In genomic region chr11:26236540-26236939, GRCm38 (mm10) we compare ENCODE assay signal across 30 mouse cellular contexts. TPM values are rescaled to one million over a fixed set of nuclear protein-coding genes. Genes with fewer than 3 reads are reported as not detected.
"Had no signal": no experiment of that assay in that cellular context is flagged by ENCODE, and none has a peak within 500 bp of the region (broad histone marks: within the 10 kb centered on the region; RNA-seq: fewer than 3 reads in every experiment).

No protein-coding gene starts in this region.

- H3K4me3 ChIP-seq: heart, embryonic 10.5 days; heart, embryonic 12.5 days; hindbrain, embryonic 13.5 days; hindbrain, embryonic 15.5 days; kidney, embryonic 15.5 days; limb, embryonic 10.5 days; limb, embryonic 12.5 days; liver, embryonic 13.5 days had no signal

- H3K4me2 ChIP-seq: heart, embryonic 12.5 days; hindbrain, embryonic 13.5 days; hindbrain, embryonic 15.5 days; kidney, embryonic 15.5 days; limb, embryonic 12.5 days; liver, embryonic 11.5 days; liver, embryonic 13.5 days had no signal

- ATAC-seq: hindbrain, postnatal 0 days; intestine, embryonic 16.5 days had no signal

- H3K4me1 ChIP-seq: heart, embryonic 10.5 days; heart, embryonic 12.5 days; hindbrain, embryonic 13.5 days; hindbrain, embryonic 15.5 days; kidney, embryonic 15.5 days; limb, embryonic 10.5 days; limb, embryonic 12.5 days; liver, embryonic 13.5 days had no signal

- DNase-seq: gastrocnemius, postnatal 14 days; gastrocnemius, postnatal 36 days; heart, adult 18-20 months; heart, postnatal 10 days; heart, postnatal 36 days; kidney, adult 11 months; kidney, adult 2 months; kidney, adult 9 months; kidney, postnatal 14 days; kidney, postnatal 36 days; layer of hippocampus, adult 9-11 months; layer of hippocampus, postnatal 36 days; liver; liver, embryonic 13.5 days had no signal

- H3K9ac ChIP-seq: heart, embryonic 12.5 days; hindbrain, embryonic 13.5 days; hindbrain, embryonic 15.5 days; kidney, embryonic 15.5 days; limb, embryonic 12.5 days; liver, embryonic 13.5 days had no signal

- H3K27me3 ChIP-seq: heart, embryonic 12.5 days; hindbrain, embryonic 13.5 days; hindbrain, embryonic 15.5 days; kidney, embryonic 15.5 days; limb, embryonic 12.5 days; liver, embryonic 13.5 days had no signal

- H3K36me3 ChIP-seq: heart, embryonic 10.5 days; heart, embryonic 12.5 days; hindbrain, embryonic 13.5 days; hindbrain, embryonic 15.5 days; kidney, embryonic 15.5 days; limb, embryonic 10.5 days; limb, embryonic 12.5 days; liver, embryonic 13.5 days had no signal

- H3K27ac ChIP-seq: heart, embryonic 10.5 days; hindbrain, embryonic 13.5 days; hindbrain, embryonic 15.5 days; hindbrain, postnatal 0 days; kidney, embryonic 15.5 days; kidney, postnatal 0 days; limb, embryonic 10.5 days; limb, embryonic 12.5 days; liver, embryonic 13.5 days had no signal

- H3K9me3 ChIP-seq: heart, embryonic 10.5 days; heart, embryonic 12.5 days; hindbrain, embryonic 13.5 days; hindbrain, embryonic 15.5 days; kidney, embryonic 15.5 days; limb, embryonic 10.5 days; limb, embryonic 12.5 days; liver, embryonic 13.5 days had no signal

RNA-seq across cellular contexts. Expression of gene 5730522E02Rik, which starts 26.0 kb away (rescaled TPM):
- total RNA-seq: gastrocnemius, adult 18-20 months; gastrocnemius, adult 8-10 months; gastrocnemius, postnatal 14 days; gastrocnemius, postnatal 36 days; heart, adult 18-20 months; heart, adult 8-10 months; heart, postnatal 36 days; hematopoietic stem cell, adult 5-6 weeks had no signal
- polyA plus RNA-seq: large intestine, adult 2 months had no signal
